Mouse (Mus musculus): Measurements from ENCODE around the gene Pkib.

The Pkib gene

DNA sequence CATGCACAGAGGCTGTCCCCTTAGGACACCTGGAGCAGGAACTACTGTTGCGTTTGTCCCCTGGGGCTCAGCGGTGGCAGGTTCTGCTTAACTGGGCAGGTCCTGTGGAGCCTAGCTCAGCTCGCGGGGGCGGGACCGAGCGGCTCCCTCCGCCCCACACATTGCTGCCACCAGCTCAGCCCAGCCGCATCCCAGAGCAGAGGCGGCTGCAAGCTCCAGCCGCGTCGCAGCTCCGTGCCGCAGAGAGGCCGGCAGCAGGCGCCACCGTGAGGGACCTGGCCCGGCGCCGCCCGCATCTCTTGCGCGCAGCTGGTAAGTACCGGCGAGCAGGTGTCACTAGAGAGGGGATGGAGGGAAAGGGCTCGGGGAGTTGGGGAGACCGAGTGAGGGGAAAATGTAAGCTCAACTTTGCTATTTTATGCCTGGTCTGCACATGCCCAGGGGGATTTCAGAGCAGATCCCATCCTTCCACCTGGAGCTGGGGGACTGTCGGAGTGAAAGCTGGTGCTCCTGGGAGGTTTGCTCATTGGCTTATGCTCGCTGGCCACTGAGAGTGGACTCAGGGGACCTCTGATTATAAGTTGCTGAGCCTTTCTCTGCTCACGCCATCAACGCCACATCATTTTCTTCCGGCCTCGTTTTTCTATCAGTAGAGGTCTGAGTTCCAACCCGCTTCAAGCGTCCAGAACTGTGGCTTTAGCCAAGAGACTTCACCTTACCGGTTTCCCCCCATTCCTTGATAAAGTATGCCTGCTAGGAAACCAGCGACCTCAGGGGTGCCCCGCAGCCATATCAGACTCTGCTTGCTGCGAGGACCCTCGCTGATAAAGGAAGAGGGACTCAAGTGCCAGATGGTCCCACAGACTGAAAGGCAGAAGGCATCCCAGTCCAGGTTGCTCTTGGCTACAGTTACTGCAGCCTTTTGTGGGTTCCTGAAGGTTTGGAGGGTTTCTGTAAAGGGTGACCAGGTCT is at the start of gene Pkib:
Gene Pkib, plus strand, starts transcription at position 86 of the 972 bp plus-strand sequence.
- no peaks in the 10 kb centered on the region for H3K27me3 ChIP-seq (ENCODE audit: control insufficient read depth, insufficient read depth, low read length, poor library complexity, severe bottlenecking)
- no peaks in the 10 kb centered on the region for H3K36me3 ChIP-seq (ENCODE audit: control insufficient read depth, insufficient read depth, low read length, poor library complexity, severe bottlenecking)
- peak; percentile 94 for DNase-seq (ENCODE audit: low read depth, low spot score)

- Histone ChIP-seq H3K27me3 (ENCODE audit: control insufficient read depth, insufficient read depth, low read length, poor library complexity, severe bottlenecking) (no peaks in the 10 kb centered on the region), H3K36me3 (ENCODE audit: control insufficient read depth, insufficient read depth, low read length, poor library complexity, severe bottlenecking) (no peaks in the 10 kb centered on the region)
- peak; percentile 67 for DNase-seq (ENCODE audit: low read depth, low spot score)
Observed at GRCm38 (mm10) chr10:57583927-57584326, 47.9 kb upstream of the Pkib start.

DNA sequence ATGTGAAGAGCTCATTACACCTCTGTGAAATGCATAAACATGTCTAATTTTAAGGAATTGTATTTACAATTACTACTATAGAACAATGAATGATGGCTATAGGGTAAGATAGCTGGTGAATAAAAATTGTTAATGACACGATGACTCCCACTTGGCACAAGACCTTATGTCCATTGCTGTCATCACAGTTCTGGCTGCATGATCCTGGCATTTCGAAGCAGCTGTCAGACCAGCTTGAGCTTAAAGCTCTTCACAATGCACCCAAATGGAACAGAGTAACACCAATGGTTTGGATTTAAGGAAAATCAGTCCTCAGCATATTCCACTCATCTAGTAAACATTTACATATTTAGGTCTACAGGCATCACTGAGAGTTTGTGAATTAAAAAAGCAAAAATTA is 37.5 kb upstream of the Pkib start:
- DNase-seq (ENCODE audit: low read depth, low spot score), result no peak
- H3K27me3 ChIP-seq (ENCODE audit: control insufficient read depth, insufficient read depth, low read length, poor library complexity, severe bottlenecking), result no peaks in the 10 kb centered on the region

GRCm38 (mm10) chr10:57597172-57597571 is 34.6 kb upstream of the Pkib start:
- Histone ChIP-seq H3K36me3 (ENCODE audit: control insufficient read depth, insufficient read depth, low read length, poor library complexity, severe bottlenecking) (no peaks in the 10 kb centered on the region), H3K27me3 (ENCODE audit: control insufficient read depth, insufficient read depth, low read length, poor library complexity, severe bottlenecking) (no peaks in the 10 kb centered on the region)
- no peak for DNase-seq (ENCODE audit: low read depth, low spot score)

More for the DNA sequence above, 37.5 kb upstream of the Pkib start:
- H3K36me3 ChIP-seq (ENCODE audit: control insufficient read depth, insufficient read depth, low read length, poor library complexity, severe bottlenecking), result no peaks in the 10 kb centered on the region

DNA sequence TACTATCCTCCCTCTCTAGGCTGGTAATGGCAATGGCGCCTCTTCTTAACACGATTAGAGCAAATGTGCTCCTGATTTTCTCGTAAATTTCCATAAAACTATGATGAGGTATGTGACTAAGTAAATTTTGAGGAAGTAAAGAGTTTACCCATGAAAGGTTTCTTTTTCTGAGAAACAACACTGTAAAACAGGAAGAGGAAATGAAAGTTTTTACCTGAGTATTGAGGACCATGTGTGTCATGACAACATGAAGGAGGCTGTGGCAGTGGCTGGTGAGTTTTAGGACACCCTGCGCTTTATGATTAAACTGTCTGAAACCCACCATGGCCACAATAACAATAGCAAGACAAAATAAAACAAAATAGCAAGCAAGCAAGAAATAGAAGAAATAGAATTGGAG is 28.8 kb upstream of the Pkib start:
- Histone ChIP-seq H3K27me3 (ENCODE audit: control insufficient read depth, insufficient read depth, low read length, poor library complexity, severe bottlenecking) (no peaks in the 10 kb centered on the region), H3K36me3 (ENCODE audit: control insufficient read depth, insufficient read depth, low read length, poor library complexity, severe bottlenecking) (no peaks in the 10 kb centered on the region)
- peak; percentile 78 for DNase-seq (ENCODE audit: low read depth, low spot score)

- no peaks in the 10 kb centered on the region for H3K36me3 ChIP-seq (ENCODE audit: control insufficient read depth, insufficient read depth, low read length, poor library complexity, severe bottlenecking)
- no peak for DNase-seq (ENCODE audit: low read depth, low spot score)
Observed at GRCm38 (mm10) chr10:57623311-57623710, 8.5 kb upstream of the Pkib start.

DNA sequence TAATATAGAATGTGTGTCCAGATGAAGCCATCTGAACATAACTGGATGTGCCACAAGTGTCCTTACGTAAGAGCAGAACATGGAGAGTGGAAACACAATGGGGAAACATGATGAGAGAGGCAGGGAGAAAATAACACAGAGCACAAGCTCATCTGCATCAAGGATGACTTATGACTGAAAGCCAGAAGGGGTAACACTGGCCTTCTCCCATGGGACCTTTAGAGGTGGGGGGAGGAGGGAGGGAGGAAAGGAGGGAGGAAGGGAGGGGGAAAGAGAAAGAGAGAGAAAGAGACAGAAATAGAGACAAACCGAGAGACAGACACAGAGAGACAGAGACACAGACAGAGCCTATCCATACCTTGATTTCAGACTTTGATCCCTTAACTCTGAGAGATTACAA is 4.0 kb upstream of the Pkib start:
- H3K27me3 ChIP-seq (ENCODE audit: control insufficient read depth, insufficient read depth, low read length, poor library complexity, severe bottlenecking), result no peaks in the 10 kb centered on the region
- H3K36me3 ChIP-seq (ENCODE audit: control insufficient read depth, insufficient read depth, low read length, poor library complexity, severe bottlenecking), result no peaks in the 10 kb centered on the region
- DNase-seq (ENCODE audit: low read depth, low spot score), result no peak

More at GRCm38 (mm10) chr10:57623311-57623710, 8.5 kb upstream of the Pkib start:
- H3K27me3 ChIP-seq (ENCODE audit: control insufficient read depth, insufficient read depth, low read length, poor library complexity, severe bottlenecking), result no peaks in the 10 kb centered on the region

DNA sequence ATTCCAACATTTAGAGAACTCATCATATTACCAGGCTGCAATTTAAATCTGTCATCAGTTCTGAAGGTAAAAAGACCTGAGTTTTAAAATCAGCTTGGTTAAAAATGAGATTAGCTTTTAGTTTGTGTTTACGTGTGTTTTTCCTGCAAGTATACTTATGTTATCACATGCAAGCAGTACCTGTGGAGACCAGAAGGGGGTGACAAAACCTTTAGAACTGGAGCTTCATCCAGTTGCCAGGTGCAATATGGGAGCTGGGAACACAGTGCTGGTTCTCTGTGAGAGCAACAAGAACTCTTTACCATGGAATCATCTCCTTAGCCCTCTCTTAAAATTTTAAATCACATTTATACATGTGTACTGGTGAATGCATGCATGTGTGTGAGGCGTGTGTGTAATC is 1.2 kb upstream of the Pkib start:
- DNase-seq (ENCODE audit: low read depth, low spot score), result peak; percentile 24
- H3K27me3 ChIP-seq (ENCODE audit: control insufficient read depth, insufficient read depth, low read length, poor library complexity, severe bottlenecking), result no peaks in the 10 kb centered on the region
- H3K36me3 ChIP-seq (ENCODE audit: control insufficient read depth, insufficient read depth, low read length, poor library complexity, severe bottlenecking), result no peaks in the 10 kb centered on the region

DNA sequence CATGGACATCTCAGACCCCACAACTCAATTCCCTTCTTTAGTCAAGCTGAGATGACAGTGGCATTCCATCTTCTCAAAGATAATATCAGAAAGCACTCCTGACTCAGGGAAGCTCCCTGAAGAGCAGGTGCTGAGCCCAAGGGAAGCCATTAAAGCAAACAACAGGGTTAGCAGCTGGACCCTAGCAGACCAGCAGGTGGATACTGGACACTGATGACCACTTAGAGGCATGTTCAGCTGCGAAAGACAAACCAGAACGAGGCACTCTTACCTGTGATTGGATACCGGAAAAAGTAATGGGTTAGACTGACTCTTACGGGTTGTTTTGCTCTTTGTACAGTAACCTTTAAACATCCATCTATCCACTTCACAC is 1.1 kb downstream of the Pkib start:
- no peak for DNase-seq (ENCODE audit: low read depth, low spot score)
- Histone ChIP-seq H3K27me3 (ENCODE audit: control insufficient read depth, insufficient read depth, low read length, poor library complexity, severe bottlenecking) (no peaks in the 10 kb centered on the region), H3K36me3 (ENCODE audit: control insufficient read depth, insufficient read depth, low read length, poor library complexity, severe bottlenecking) (no peaks in the 10 kb centered on the region)

DNA sequence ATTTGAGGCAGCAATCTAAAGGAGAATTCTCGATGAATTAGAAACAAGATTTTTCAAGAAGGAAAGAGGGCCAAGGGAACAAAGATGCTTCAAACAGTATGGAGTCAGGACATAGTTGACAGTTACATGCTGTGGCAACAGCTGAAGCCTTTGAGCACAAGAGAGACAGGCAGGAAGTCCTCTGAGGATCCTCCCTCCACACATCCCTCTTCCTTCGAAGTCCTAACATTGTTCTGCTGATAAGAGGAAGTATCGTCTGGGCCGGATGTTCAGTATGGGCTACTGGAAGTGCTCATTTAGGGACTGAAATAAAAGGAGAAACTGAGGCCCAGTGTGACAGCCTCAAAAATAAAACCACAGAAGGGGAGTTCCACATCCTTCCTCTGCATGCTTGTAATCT is 5.2 kb downstream of the Pkib start:
- peak; percentile 36 for DNase-seq (ENCODE audit: low read depth, low spot score)
- Histone ChIP-seq H3K36me3 (ENCODE audit: control insufficient read depth, insufficient read depth, low read length, poor library complexity, severe bottlenecking) (no peaks in the 10 kb centered on the region; the same call in 1 of the 2 replicates), H3K27me3 (ENCODE audit: control insufficient read depth, insufficient read depth, low read length, poor library complexity, severe bottlenecking) (no peaks in the 10 kb centered on the region)

DNA sequence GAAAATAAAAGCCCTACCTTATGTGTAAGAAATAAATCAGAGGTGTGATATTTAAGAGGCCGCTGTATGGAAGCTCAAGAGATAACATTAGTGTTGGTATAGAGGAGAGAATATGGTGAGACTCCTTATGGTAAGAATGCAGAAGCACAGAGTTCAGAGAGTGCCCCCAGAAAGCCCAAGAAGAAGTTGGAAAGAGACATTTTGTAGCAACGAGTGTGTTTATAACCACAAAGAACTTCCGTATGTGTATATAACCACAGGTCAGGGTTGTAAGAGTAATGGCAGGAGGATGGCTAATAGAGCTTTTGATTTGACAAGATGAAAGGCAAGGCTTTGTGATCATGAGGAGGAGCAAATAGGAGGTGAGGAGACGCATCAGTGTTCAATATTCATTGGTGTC is 6.5 kb downstream of the Pkib start:
- Histone ChIP-seq H3K36me3 (ENCODE audit: control insufficient read depth, insufficient read depth, low read length, poor library complexity, severe bottlenecking) (no peaks in the 10 kb centered on the region; the same call in 1 of the 2 replicates), H3K27me3 (ENCODE audit: control insufficient read depth, insufficient read depth, low read length, poor library complexity, severe bottlenecking) (no peaks in the 10 kb centered on the region)
- peak; percentile 13 for DNase-seq (ENCODE audit: low read depth, low spot score)

DNA sequence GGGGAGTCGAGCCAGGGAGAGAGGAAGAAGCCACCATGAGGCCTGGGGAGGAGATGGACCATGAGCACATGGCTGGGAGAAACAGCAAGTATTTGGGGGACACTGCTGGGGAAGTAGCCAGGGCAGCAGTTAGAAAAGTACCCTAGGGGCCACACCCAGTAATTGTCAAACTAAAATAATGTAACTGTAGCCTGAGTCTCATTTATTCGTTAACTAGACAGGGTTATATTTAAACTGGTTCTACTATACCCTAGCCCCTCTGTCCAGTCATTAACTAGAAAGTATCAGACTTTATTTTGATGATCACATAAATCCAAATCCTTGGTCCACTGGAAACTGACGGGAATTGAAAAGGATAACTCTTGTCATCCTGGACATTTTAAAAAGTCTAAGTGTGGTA is 7.8 kb downstream of the Pkib start:
- Histone ChIP-seq H3K36me3 (ENCODE audit: control insufficient read depth, insufficient read depth, low read length, poor library complexity, severe bottlenecking) (no peaks in the 10 kb centered on the region; the same call in 1 of the 2 replicates), H3K27me3 (ENCODE audit: control insufficient read depth, insufficient read depth, low read length, poor library complexity, severe bottlenecking) (no peaks in the 10 kb centered on the region)
- DNase-seq (ENCODE audit: low read depth, low spot score), result no peak

DNA sequence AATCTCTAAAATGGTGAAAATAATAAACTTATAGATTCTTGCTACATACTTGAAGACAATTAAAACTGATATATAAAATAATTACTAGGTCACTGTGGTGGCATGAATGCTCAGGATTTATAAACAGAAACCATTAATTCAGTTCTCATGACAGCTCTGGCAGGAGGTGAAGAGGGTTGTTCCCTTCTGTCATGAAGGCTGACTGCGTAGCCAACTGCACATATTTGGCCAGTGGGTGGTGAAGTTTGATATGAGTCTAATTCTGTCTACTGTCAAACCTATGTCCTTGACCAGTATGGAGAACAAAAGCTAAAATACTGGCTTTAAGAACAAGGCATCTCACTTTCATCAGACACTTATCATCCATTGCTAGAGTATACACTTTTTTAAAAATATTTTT is 21.5 kb downstream of the Pkib start:
- Histone ChIP-seq H3K36me3 (ENCODE audit: control insufficient read depth, insufficient read depth, low read length, poor library complexity, severe bottlenecking) (no peaks in the 10 kb centered on the region), H3K27me3 (ENCODE audit: control insufficient read depth, insufficient read depth, low read length, poor library complexity, severe bottlenecking) (no peaks in the 10 kb centered on the region)
- DNase-seq (ENCODE audit: low read depth, low spot score), result no peak

- no peaks in the 10 kb centered on the region for H3K27me3 ChIP-seq (ENCODE audit: control insufficient read depth, insufficient read depth, low read length, poor library complexity, severe bottlenecking)
- no peaks in the 10 kb centered on the region for H3K36me3 ChIP-seq (ENCODE audit: control insufficient read depth, insufficient read depth, low read length, poor library complexity, severe bottlenecking)
- DNase-seq (ENCODE audit: low read depth, low spot score), result peak; percentile 38
Observed at GRCm38 (mm10) chr10:57660505-57660904, 28.7 kb downstream of the Pkib start.

DNA sequence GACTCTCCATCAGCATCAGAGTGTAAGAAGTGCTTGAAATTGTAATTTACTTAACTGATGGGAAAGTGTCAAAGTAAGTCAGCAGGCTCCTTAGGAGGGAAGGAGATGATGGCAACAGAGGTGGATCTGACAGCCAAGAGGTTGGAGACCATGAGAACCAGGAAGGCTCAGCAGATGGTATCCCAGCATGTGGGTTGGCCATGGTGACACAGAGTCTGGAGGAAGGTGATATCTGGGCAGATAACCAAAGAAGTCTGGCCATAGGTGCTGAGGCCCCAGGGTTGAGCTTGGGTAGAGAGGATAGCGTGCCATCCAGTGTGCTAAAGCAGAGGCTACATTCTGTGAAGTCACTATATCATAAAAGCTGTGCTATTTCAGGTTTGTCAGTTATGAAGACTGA is 32.0 kb downstream of the Pkib start:
- H3K36me3 ChIP-seq (ENCODE audit: control insufficient read depth, insufficient read depth, low read length, poor library complexity, severe bottlenecking), result no peaks in the 10 kb centered on the region
- no peaks in the 10 kb centered on the region for H3K27me3 ChIP-seq (ENCODE audit: control insufficient read depth, insufficient read depth, low read length, poor library complexity, severe bottlenecking)
- no peak for DNase-seq (ENCODE audit: low read depth, low spot score)

Data from splenic B cell, adult 2 months (primary cell).